Mouse (Mus musculus) cortical plate, adult 2 months (tissue): ENCODE data around the gene Rnf224.

Experiments
- CTCF ChIP-seq: fragments of 200-500 bp; IDR thresholded peaks from 2 replicates; pipeline ENCODE4 v1.5.1; 2011; ENCODE audit warnings: mild to moderate bottlenecking, control low read depth, low read length; ENCODE audit not compliant: insufficient read depth; ENCODE audit errors: extremely low read depth
- POLR2A ChIP-seq: fragments of 200-500 bp; IDR thresholded peaks from 2 replicates; pipeline ENCODE4 v1.6.1; 2011; ENCODE audit warnings: mild to moderate bottlenecking, low read length, control low read depth; ENCODE audit not compliant: insufficient read depth; ENCODE audit errors: extremely low read depth

DNA sequence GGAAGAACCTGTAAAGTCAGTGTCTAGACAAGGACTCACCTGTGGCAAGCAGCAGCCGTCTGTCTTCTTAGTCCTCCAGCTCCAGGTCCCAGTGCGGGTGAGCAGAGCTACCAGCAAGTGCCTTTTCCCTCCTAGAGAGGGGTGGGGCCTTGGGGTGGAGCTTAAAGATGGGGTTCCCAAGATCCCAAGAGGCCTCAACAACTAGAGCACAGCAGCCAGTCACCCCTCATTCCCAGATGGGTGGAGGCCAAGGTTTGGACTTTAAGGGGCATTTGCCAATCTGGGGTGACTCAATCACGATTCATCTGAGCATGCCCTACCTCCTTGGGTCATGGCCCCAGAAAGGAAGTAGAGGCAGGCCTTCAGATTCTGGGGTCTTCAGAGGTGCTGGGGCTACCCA, 3.2 kb upstream of the Rnf224 start:
- no peak for TF ChIP-seq CTCF
- TF ChIP-seq POLR2A, result no peak
